Mouse (Mus musculus): ENCODE data around the gene Usp22.
"Not testable (repeated sequence)": the region's sequence is repeated elsewhere in the genome, so short reads cannot be mapped to it uniquely, and the experiment has no call there.

Gene Usp22

DNA sequence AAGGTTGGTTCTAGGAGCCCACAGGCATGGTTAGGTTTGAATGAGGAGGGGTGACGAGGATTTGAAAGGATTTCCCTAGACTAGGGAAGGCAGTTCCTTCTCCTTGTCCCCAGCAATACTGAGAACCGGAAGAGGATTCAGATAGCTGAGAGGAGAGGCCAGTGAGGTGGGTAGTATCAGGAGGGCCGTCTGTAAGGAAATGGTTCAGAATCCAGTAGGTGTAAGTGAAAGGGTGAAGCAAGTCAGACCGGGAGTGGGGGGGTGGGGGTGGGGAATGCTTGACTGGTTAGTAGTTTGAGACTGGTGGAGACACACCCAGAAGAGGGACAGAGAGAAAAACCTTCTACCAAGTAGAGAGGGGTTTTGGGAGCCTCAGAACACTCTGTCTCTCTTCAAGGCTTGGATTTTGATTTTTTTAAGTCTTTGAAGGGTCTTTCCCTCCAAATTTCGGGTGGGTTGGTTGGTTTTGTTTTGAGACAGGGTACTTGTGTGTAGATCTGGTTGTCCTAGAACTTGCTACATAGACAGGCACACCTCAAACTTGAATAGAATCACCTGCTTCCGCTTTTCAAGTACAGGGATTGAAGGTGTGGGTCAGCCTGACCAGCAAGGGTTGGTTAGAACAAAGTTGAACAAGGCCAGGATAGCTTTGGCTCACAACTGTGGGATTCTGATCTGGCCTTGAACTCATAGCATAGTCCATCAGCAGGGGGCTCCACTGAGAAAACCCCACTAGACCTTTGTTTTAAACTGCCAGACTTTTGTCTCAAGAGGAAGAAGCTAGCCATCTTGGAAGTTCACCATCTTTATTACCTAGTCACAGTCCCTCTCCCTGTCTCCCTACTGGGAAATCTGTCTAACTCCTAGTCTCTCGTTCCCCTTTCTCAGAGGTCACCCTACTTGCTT, 31.0 kb downstream of the Usp22 start:
- no peak for DNase-seq (ENCODE audit: extremely low spot score)

DNA sequence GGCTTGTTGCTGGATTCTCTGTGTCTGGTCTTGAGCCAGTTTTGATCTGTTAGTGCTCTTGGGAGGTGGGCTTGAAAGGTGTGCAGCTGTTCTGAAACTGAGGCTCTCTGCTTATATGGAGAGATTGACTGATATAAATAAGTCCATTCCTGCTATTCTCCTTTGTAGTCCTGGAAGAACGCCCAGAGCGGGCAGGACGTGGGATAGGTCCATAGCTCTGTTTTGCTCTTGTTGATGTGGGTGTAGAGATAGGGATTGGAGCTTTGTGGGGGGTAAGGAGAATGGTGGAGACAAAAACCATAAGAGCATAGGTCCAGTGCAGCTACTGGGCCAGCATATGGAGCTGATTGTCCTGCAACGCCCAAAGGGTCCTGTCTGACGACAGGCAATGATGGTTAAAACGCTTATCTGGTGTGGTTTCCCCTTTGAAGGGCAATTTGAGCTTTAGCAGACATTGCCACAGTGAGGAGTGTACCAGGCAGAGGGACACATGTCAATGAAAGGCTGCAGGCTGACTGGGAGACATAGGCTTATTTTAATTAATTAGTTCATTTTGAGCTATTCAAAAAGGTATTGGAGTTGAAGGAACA, 31.8 kb downstream of the Usp22 start:
- no peak for DNase-seq (ENCODE audit: extremely low spot score)

DNA sequence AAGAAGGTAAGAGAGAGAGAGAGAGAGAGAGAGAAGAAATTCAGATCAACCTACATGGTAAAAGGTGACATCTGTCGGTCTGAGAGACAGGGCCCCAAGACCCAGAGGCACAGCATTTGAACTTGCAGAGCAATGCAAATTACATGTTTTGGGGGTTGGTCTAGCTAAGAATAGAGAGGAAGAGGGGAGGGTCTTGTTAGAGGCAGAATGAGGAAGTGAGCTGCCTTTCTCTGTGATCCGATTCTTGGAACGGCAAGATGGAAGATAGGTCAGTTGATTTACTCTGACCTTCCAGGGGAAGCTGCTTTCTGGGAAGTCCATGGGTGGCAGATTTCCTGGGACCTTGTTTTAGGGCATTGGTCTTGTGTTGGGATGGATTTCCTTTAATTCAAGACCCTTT, 32.6 kb downstream of the Usp22 start:
- DNase-seq (ENCODE audit: extremely low spot score): no peak

DNA sequence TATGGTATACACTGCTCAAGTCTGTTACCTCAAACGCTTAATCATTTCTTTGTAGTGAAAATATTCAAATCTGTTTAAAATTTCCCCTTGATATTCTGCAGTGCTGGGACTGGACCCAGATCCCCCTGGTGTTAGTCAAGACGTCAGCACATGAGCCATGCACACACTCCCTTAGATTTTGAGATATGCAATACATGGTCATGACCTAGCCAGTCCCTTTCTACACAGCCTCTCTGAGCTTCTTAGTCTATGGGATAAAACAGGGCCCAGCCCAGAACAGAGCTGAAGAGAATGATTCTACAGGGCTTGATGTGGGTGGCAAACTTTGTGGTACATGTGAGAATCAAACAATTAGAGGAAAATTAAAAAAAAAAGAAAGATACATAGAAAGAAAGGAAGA, 33.2 kb downstream of the Usp22 start:
- DNase-seq (ENCODE audit: extremely low spot score): no peak

DNA sequence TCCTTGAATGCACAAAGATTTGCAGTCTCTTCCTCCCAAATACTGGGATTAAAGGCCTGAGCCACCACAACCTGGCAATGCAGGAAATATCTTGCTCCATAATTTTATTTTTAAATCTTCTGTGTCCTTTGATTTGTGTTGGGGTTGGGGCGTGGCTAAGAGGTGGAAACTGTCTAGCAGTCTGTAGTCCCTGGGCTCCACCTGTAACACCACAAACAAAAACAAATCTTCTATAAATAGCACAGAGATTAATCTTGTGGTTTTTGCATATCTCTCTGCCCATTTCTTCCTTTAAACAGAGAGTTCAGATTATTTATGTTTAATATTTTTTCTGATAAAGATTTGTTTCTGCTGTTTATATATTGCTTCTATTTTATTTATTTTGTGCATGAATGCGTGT, 41.9 kb downstream of the Usp22 start:
- no peak for DNase-seq (ENCODE audit: extremely low spot score)

GRCm38 (mm10) chr11:61130646-61131045, 44.2 kb downstream of the Usp22 start:
- not testable (repeated sequence) for DNase-seq (ENCODE audit: extremely low spot score)

DNA sequence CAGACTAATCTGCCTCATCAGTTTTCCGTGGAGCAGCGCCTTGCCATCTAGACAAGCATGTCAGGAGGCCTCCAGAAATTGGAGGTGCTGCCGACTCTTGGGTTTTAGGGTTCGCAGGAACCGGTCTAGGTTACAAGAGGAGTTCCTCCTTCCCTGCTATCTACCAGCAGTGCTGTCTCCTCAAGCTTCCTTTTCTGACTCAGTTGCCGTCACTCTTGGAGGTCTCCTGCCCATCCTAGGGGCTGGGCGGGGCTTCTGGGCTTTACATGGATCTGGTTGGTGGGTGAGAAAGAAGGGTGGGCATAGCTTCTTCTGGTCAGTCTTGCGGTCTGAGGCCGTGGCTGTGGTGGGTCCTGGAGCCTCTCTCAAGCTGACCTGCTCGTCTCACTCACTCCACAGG, 45.5 kb downstream of the Usp22 start:
- no peak for DNase-seq (ENCODE audit: extremely low spot score)

DNA sequence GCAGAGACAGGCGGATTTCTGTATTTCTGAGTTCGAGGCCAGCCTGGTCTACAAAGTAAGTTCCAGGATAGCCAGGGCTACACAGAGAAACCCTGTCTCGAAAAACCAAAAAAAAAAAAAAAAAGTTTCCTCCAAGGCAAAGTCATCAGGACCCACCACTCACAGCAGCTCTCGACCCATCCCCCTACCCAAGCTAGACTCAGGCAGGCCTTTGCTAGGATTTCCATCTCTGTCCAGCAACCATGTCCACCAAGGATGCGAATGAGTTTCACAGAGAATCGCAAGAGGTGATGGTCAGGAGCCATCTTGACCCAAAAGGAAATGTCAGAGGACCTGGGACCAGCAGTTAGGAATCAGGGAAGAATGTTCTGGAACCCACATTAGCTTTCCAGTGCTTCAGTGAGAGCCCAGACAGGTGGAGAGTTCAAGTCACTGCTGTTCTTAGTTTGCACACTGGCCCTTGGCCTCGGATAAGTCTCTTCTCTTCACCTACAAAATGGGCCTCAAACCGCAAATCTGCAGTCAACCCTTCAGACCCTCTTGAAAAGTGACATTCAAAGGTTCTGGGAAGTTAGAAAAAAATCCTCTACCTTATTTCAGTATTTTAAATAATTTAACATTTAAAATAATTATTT, 47.3 kb downstream of the Usp22 start:
- DNase-seq (ENCODE audit: extremely low spot score): no peak

DNA sequence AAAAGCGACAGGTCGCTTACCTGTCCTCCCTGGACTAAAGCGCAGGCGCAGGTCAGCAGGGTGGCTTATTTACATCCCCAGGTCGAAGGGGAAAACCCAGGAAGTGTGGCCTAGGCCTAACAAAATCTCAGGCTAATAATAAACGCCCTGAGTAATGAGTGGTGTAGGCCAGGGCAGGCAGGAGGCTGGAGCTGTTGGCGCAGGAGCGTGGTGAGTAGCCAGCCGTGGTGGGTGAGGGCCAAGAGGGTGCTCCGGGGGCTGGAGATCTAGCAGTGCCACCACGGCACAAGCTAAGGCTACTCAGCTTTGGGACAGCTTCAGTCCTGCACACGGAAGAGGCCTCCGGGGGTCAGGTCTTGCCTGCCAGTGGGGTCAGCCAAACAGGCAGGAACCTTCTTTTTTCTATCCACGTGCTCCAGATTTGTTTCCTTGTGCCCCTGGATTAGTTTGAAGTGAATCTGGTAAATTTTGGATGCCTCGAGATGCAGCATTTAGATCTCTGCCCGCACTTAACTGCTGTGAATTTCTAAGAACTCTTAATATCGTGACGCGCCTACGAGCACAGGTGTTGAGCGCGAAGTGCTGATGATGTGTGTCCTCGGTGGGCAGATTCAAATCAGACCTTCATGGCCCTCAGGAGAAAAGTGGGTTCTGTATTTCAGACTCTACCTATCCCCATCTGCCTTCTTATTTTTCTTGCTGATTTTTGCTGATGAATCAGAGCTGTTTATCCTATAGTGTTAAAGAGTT, 48.1 kb downstream of the Usp22 start, which contains the start of gene Tnfrsf13b:
Gene Tnfrsf13b (plus strand): TSS at position 150 of the 750 bp plus-strand sequence.
- no peak for DNase-seq (ENCODE audit: extremely low spot score)

DNA sequence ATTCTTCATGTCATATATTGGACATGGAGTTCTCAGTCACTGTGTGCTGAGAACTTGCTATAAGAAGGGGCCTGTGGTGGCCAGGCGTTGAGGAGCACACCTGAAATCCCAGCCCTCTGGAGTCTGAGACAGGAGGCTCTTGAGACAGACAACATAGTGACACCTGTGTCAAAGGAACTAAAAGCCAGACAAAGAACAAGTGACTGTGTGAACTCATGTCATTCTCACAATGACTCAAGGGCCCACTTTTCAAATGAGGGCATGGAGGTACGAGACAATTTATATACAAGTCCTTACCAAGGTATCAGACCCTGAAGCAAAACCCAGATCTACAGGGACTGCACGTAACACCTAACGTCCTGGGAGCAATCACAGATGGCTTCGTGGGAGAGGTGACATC, 48.9 kb downstream of the Usp22 start:
- no peak for DNase-seq (ENCODE audit: extremely low spot score)

- DNase-seq (ENCODE audit: extremely low spot score): no peak
These were observed 51.0 kb downstream of the Usp22 start for GRCm38 (mm10) chr11:61123886-61124285.

DNA sequence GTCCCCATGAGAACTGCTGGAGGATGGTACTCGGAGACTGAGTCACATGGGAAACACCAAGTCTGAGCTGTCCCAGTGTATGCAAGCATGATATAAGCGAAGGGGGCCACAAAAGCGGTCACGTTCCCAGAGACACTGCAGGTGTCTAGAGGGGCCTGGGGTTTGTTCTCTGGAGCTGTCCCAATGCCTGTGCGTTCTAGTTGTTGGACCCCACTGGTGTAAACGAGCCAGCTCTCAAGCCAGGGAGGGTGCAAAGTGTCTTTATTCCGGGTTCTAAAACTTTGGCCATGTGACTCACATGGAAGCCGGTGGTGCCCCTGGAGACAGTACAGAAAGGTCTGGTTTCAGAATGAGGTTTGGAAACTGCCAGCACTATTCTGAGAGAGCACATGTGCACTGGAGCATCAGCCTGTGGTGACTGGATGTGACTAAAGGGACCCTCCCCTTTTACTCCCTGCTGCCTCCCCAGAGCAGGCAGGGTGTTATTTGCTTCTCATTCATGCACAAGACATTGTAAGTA, 52.0 kb downstream of the Usp22 start:
- no peak for DNase-seq (ENCODE audit: extremely low spot score)

DNA sequence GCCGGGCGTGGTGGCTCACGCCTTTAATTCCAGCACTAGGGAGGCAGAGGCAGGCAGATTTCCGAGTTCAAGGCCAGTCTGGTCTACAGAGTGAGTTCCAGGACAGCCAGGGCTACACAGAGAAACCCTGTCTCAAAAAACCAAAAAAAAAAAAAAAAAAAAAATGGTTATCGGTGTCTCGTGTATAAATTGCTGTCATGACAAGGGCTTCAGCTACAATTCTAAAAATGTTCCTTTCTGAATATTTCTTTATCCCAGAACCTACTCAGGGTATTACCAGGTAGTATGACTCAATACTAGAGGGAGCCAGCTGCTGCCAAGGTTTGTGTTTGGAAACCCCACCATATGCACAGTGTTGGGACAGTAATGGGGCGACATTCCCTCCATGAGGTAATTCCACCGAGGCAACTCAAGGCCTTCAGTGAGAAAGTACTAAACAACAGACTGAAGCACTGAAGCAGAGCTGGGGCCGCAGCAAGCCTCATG, 52.5 kb downstream of the Usp22 start:
- DNase-seq (ENCODE audit: extremely low spot score): no peak

GRCm38 (mm10) chr11:61119996-61120583, 54.8 kb downstream of the Usp22 start:
- no peak for DNase-seq (ENCODE audit: extremely low spot score)

DNA sequence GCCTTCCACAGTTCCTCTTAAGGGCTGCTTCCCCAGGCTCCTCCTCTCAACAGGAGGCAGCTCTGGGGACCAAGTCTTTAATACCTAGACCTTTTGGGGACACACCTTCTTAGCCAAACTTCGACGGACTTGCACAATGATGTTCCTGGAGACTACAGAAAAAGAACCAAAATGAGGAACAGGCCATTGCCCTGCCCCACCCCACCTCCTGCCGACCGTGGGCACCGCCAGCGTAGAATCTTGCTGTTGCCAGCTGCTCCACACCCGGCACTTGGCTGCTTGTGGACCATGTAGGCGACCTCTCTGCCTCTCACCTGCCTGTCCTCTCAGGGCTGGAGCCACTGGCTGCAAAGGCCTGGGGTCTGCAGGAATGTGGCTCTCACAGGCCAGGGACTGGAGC, 58.6 kb downstream of the Usp22 start:
- no peak for DNase-seq (ENCODE audit: extremely low spot score)

DNA sequence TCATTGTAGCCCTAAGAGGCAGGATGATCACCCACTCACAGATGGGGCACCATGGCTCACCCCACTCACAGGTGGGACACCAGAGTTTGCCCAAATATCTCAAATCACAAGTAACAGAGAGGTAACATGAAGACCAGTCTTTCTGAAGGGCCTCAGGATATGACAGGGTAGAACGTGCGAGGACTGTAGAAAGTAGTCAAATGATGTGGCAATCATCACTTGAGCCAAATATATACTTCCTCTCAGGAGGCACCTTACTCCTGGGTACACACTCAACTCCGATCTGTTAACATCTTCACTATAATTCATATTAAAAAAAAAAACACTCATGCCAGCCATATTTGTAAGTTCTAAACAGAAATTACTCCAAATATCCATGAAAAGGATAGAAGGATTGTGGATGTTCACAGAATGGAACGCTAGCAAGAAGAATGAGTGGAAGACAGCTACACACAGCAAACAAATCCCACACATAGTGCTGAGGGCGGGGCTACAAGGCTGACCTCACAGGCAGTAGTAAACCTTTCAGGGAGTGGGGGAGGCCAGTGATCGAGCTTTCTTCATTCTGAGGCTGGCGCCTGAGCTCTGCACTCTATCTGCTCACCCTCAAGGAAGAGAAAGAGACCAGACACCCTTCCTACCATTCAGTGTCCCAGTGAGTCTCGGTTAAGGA, 62.4 kb downstream of the Usp22 start:
- DNase-seq (ENCODE audit: extremely low spot score): no peak

GRCm38 (mm10) chr11:61111472-61111871, 63.4 kb downstream of the Usp22 start:
- DNase-seq (ENCODE audit: extremely low spot score): no peak

GRCm38 (mm10) chr11:61110928-61111327, 63.9 kb downstream of the Usp22 start:
- DNase-seq (ENCODE audit: extremely low spot score): no peak

GRCm38 (mm10) chr11:61110113-61110512, 64.7 kb downstream of the Usp22 start:
- no peak for DNase-seq (ENCODE audit: extremely low spot score)

DNA sequence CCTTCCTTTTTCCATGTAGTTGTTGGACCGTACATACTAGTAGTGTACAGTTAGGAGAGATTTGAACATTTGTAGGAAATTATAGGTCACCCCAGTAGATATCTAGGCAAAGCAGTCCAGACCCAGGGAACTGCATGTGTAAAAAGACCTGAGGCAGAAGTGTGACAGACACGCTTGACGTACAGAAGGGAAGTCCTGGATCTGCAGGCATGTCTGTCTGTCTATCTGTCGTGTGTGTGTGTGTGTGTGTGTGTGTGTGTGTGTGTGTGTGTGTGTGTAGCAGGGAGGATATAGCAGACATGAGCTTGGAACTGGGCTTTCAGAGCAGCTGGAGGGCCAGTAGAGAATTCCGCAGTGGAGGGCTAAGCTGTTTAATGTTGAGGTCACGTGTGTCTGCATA, 65.1 kb downstream of the Usp22 start:
- DNase-seq (ENCODE audit: extremely low spot score): no peak

DNA sequence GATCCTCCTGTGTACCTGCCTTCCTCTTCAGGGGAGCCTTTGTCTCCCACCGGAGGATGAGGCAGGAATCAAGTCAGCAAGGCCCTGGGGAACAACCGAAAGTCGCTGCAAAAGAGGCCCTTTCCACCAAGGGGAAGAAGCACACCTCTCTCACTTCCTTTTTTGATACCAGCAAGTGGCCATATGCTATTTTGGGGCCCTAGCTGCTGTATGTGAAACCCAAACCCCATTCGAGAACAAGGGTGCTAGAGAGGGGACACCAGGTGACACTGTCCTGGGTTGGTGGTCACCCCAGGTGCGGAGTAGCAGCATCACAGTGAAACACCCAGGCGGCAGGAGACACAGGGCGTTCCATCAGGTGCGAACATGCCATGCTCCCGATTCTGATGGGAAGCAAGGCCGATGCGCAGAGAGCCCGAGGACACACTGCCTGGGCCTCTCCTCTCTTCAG, 65.9 kb downstream of the Usp22 start:
- no peak for DNase-seq (ENCODE audit: extremely low spot score)
